Comparison of ENCODE assay signal across 25 mouse cellular contexts in the genomic region with DNA sequence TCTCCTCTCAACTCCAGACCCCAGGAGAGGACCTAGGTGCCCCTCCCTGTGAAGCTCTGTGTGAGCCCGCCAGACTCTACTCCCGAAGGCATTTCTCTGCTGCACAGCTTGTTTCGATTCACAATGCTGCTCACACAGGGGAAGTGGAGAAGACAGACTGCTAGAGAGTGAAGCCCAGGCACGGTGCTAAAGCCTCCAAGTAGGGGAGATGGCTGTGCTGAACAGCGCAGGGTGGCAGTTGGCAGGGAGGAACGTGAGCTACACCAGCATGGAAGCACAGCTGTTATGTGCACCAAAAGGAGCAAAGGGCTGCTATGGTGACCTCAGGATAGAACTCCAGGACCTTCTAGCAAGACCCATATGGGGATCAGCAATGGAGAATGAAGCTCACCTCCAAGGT.
A peak's percentile ranks its signal among the peaks of the same experiment; 100 is the strongest.
DNase-seq lines count a peak whose midpoint lies in the region; ATAC-seq and TF ChIP-seq lines count a peak whose summit lies in the region.
"Had no signal": no experiment of that assay in that cellular context is flagged by ENCODE, and none has a peak within 500 bp of the region (broad histone marks: within the 10 kb centered on the region; RNA-seq: fewer than 3 reads in every experiment).

No protein-coding gene starts in this region.

- no peaks in the 10 kb centered on the region for H3K36me3 ChIP-seq in forebrain, postnatal 0 days (ENCODE audit: insufficient read depth)
- H3K36me3 ChIP-seq in forebrain, embryonic 10.5 days (replicated peaks) = no peaks in the 10 kb centered on the region
- no peaks in the 10 kb centered on the region for H3K36me3 ChIP-seq in hindbrain, postnatal 0 days (ENCODE audit: insufficient read depth, low read length)
- no peaks in the 10 kb centered on the region for H3K36me3 ChIP-seq in hindbrain, embryonic 10.5 days
- no peaks in the 10 kb centered on the region for H3K36me3 ChIP-seq in neural tube, embryonic 13.5 days
- no peaks in the 10 kb centered on the region for H3K36me3 ChIP-seq in neural tube, embryonic 15.5 days
- H3K36me3 ChIP-seq: embryonic facial prominence, embryonic 13.5 days; limb, embryonic 13.5 days; lung, embryonic 15.5 days; midbrain, embryonic 12.5 days had no signal

- DNase-seq in forebrain, postnatal 0 days = peak; percentile 16
- no peak for DNase-seq in forebrain, embryonic 10.5 days (ENCODE audit: extremely low spot score, low spot score)
- no peak for DNase-seq in hindbrain, postnatal 0 days (ENCODE audit: low spot score)
- no peak for DNase-seq in hindbrain, embryonic 10.5 days (ENCODE audit: low spot score)
- DNase-seq in neural tube, embryonic 10.5 days (ENCODE audit: extremely low spot score, low spot score) = no peak
- DNase-seq: adrenal gland, postnatal 25 days; cerebellum, adult 18-20 months; cerebellum, postnatal 10 days; gastrocnemius, postnatal 25 days; heart, adult 18-20 months; heart, postnatal 4 days; kidney, adult 9 months; kidney, postnatal 10 days; right cerebral cortex, postnatal 14 days; thymus, postnatal 25 days had no signal

- no peaks in the 10 kb centered on the region for H3K9me3 ChIP-seq in forebrain, postnatal 0 days (ENCODE audit: low read length)
- H3K9me3 ChIP-seq in forebrain, embryonic 10.5 days = no peaks in the 10 kb centered on the region
- no peaks in the 10 kb centered on the region for H3K9me3 ChIP-seq in hindbrain, postnatal 0 days (ENCODE audit: low read length)
- H3K9me3 ChIP-seq in hindbrain, embryonic 10.5 days = no peaks in the 10 kb centered on the region
- H3K9me3 ChIP-seq in neural tube, embryonic 13.5 days = no peaks in the 10 kb centered on the region
- H3K9me3 ChIP-seq in neural tube, embryonic 15.5 days (replicated peaks) = no peaks in the 10 kb centered on the region
- H3K9me3 ChIP-seq: embryonic facial prominence, embryonic 13.5 days; limb, embryonic 13.5 days; lung, embryonic 15.5 days; midbrain, embryonic 12.5 days had no signal

- H3K27me3 ChIP-seq in forebrain, postnatal 0 days (ENCODE audit: insufficient read depth, low read length) = no peaks in the 10 kb centered on the region
- H3K27me3 ChIP-seq in forebrain, embryonic 10.5 days (ENCODE audit: poor library complexity, severe bottlenecking) = no peaks in the 10 kb centered on the region
- H3K27me3 ChIP-seq in hindbrain, postnatal 0 days (ENCODE audit: insufficient read depth, low read length) = no peaks in the 10 kb centered on the region
- no peaks in the 10 kb centered on the region for H3K27me3 ChIP-seq in hindbrain, embryonic 10.5 days (ENCODE audit: insufficient read depth, poor library complexity, severe bottlenecking)
- H3K27me3 ChIP-seq in neural tube, embryonic 13.5 days = no peaks in the 10 kb centered on the region
- no peaks in the 10 kb centered on the region for H3K27me3 ChIP-seq in neural tube, embryonic 15.5 days (replicated peaks)
- H3K27me3 ChIP-seq: embryonic facial prominence, embryonic 13.5 days; limb, embryonic 13.5 days; lung, embryonic 15.5 days; midbrain, embryonic 12.5 days had no signal

- no peak overlapping the region for H3K27ac ChIP-seq in forebrain, postnatal 0 days (ENCODE audit: low read depth, low read length)
- no peak overlapping the region for H3K27ac ChIP-seq in forebrain, embryonic 10.5 days
- no peak overlapping the region for H3K27ac ChIP-seq in hindbrain, postnatal 0 days
- H3K27ac ChIP-seq in hindbrain, embryonic 10.5 days = no peak overlapping the region
- H3K27ac ChIP-seq in neural tube, embryonic 13.5 days (replicated peaks) = 0 out of 2 replicates have a peak overlapping the region, but pooled peaks have one; percentile 9
- peak overlapping the region; percentile 51; the same call in 1 of the 2 replicates for H3K27ac ChIP-seq in neural tube, embryonic 15.5 days (replicated peaks)
- H3K27ac ChIP-seq: embryonic facial prominence, embryonic 13.5 days; limb, embryonic 13.5 days; lung, embryonic 15.5 days; midbrain, embryonic 12.5 days had no signal

- no peak overlapping the region for H3K4me2 ChIP-seq in forebrain, postnatal 0 days (ENCODE audit: low read depth)
- no peak overlapping the region for H3K4me2 ChIP-seq in hindbrain, postnatal 0 days (ENCODE audit: low read depth, low read length)
- H3K4me2 ChIP-seq in neural tube, embryonic 13.5 days = no peak overlapping the region
- no peak overlapping the region for H3K4me2 ChIP-seq in neural tube, embryonic 15.5 days
- H3K4me2 ChIP-seq: embryonic facial prominence, embryonic 13.5 days; heart, embryonic 11.5 days; limb, embryonic 13.5 days; liver, embryonic 11.5 days; lung, embryonic 15.5 days; midbrain, embryonic 12.5 days had no signal

- no peak for TF ChIP-seq CTCF in forebrain, postnatal 0 days (IDR thresholded peaks at IDR 0.05; ENCODE audit: low read depth)
- TF ChIP-seq CTCF in hindbrain, postnatal 0 days (IDR thresholded peaks at IDR 0.05; ENCODE audit: low read depth) = no peak

- no peak overlapping the region for H3K4me3 ChIP-seq in forebrain, postnatal 0 days (ENCODE audit: low read depth, low read length)
- H3K4me3 ChIP-seq in forebrain, embryonic 10.5 days = no peak overlapping the region
- no peak overlapping the region for H3K4me3 ChIP-seq in hindbrain, postnatal 0 days (ENCODE audit: low read length)
- H3K4me3 ChIP-seq in hindbrain, embryonic 10.5 days = no peak overlapping the region
- H3K4me3 ChIP-seq in neural tube, embryonic 13.5 days = no peak overlapping the region
- H3K4me3 ChIP-seq in neural tube, embryonic 15.5 days (replicated peaks) = no peak overlapping the region
- H3K4me3 ChIP-seq: embryonic facial prominence, embryonic 13.5 days; limb, embryonic 13.5 days; lung, embryonic 15.5 days; midbrain, embryonic 12.5 days had no signal

- WGBS in forebrain, postnatal 0 days = 52% methylated on average over 6 of the region's 6 CpGs
- WGBS in forebrain, embryonic 10.5 days = 77% methylated on average over 6 of the region's 6 CpGs
- 46% methylated on average over 6 of the region's 6 CpGs for WGBS in hindbrain, postnatal 0 days
- 72% methylated on average over 6 of the region's 6 CpGs for WGBS in hindbrain, embryonic 10.5 days
- 71% methylated on average over 6 of the region's 6 CpGs for WGBS in neural tube, embryonic 13.5 days
- WGBS in neural tube, embryonic 15.5 days = 63% methylated on average over 6 of the region's 6 CpGs

- peak; percentile 76 for ATAC-seq in forebrain, postnatal 0 days
- ATAC-seq in hindbrain, postnatal 0 days = 0 out of 2 replicates have a peak, but pooled peaks have one; percentile 33
- no peak for ATAC-seq in neural tube, embryonic 13.5 days (ENCODE audit: low read depth)
- ATAC-seq in neural tube, embryonic 15.5 days (ENCODE audit: low FRiP score) = 0 out of 2 replicates have a peak, but pooled peaks have one; percentile 15
- ATAC-seq: CD4-positive, CD25-positive, alpha-beta regulatory T cell, adult 4 months; intestine, postnatal 0 days had no signal

- H3K4me1 ChIP-seq in forebrain, postnatal 0 days (ENCODE audit: insufficient read depth) = no peaks in the 10 kb centered on the region
- no peaks in the 10 kb centered on the region for H3K4me1 ChIP-seq in forebrain, embryonic 10.5 days
- no peaks in the 10 kb centered on the region for H3K4me1 ChIP-seq in hindbrain, postnatal 0 days (ENCODE audit: insufficient read depth, low read length)
- H3K4me1 ChIP-seq in hindbrain, embryonic 10.5 days (replicated peaks) = 0 out of 2 replicates have a peak, but pooled peaks cover 2% of the 10 kb centered on the region
- H3K4me1 ChIP-seq in neural tube, embryonic 13.5 days (replicated peaks) = peaks cover 13% of the 10 kb centered on the region
- peaks cover 15% of the 10 kb centered on the region; the same call in 1 of the 2 replicates for H3K4me1 ChIP-seq in neural tube, embryonic 15.5 days
- H3K4me1 ChIP-seq: embryonic facial prominence, embryonic 13.5 days; limb, embryonic 13.5 days; lung, embryonic 15.5 days; midbrain, embryonic 12.5 days had no signal

- no peak overlapping the region for H3K9ac ChIP-seq in forebrain, postnatal 0 days
- no peak overlapping the region for H3K9ac ChIP-seq in hindbrain, postnatal 0 days (replicated peaks; ENCODE audit: low read length)
- H3K9ac ChIP-seq in neural tube, embryonic 13.5 days = no peak overlapping the region
- H3K9ac ChIP-seq in neural tube, embryonic 15.5 days (replicated peaks) = no peak overlapping the region
- H3K9ac ChIP-seq: embryonic facial prominence, embryonic 13.5 days; limb, embryonic 13.5 days; lung, embryonic 15.5 days; midbrain, embryonic 12.5 days had no signal

Comparison
In these comparisons a context has a peak if more than half of its experiments do, and no peak if none do; other contexts are left out.
1. H3K27ac ChIP-seq: peak in neural tube, embryonic 13.5 days (single experiment) and neural tube, embryonic 15.5 days (single experiment); none in forebrain, postnatal 0 days (single experiment), forebrain, embryonic 10.5 days (single experiment), hindbrain, postnatal 0 days (single experiment) and hindbrain, embryonic 10.5 days (single experiment).